Comparison of ENCODE assay signal across 11 mouse cellular contexts in genomic region chr9:56886113-56886512, GRCm38 (mm10). TPM values are rescaled to one million over a fixed set of nuclear protein-coding genes. Genes with fewer than 3 reads are reported as not detected.
A peak's percentile ranks its signal among the peaks of the same experiment; 100 is the strongest.
DNase-seq lines count a peak whose midpoint lies in the region; ATAC-seq and TF ChIP-seq lines count a peak whose summit lies in the region.
"Had no signal": no experiment of that assay in that cellular context is flagged by ENCODE, and none has a peak within 500 bp of the region (broad histone marks: within the 10 kb centered on the region; RNA-seq: fewer than 3 reads in every experiment).

No protein-coding gene starts in this region.

- H3K4me1 ChIP-seq in intestine, postnatal 0 days (replicated peaks; ENCODE audit: control insufficient read depth, insufficient read depth, low read length): no peaks in the 10 kb centered on the region
- peaks cover 28% of the 10 kb centered on the region for H3K4me1 ChIP-seq in intestine, embryonic 15.5 days (replicated peaks)
- no peaks in the 10 kb centered on the region for H3K4me1 ChIP-seq in ES-Bruce4 (ENCODE audit: control insufficient read depth, insufficient read depth, low read length)

- H3K4me2 ChIP-seq in intestine, postnatal 0 days (replicated peaks; ENCODE audit: low read depth): no peak overlapping the region
- H3K4me2 ChIP-seq in intestine, embryonic 15.5 days (replicated peaks): no peak overlapping the region
- H3K4me2 ChIP-seq: embryonic facial prominence, embryonic 15.5 days; limb, embryonic 12.5 days; neural tube, embryonic 13.5 days had no signal

- no peak overlapping the region for H3K27ac ChIP-seq in intestine, postnatal 0 days (ENCODE audit: low read depth, low read length)
- no peak overlapping the region for H3K27ac ChIP-seq in intestine, embryonic 15.5 days
- H3K27ac ChIP-seq in ES-Bruce4 (ENCODE audit: insufficient read depth, low read length): no peak overlapping the region
- H3K27ac ChIP-seq: embryonic facial prominence, embryonic 15.5 days; limb, embryonic 12.5 days; neural tube, embryonic 13.5 days had no signal

- H3K9ac ChIP-seq in intestine, postnatal 0 days (ENCODE audit: low read depth, low read length): no peak overlapping the region
- H3K9ac ChIP-seq in intestine, embryonic 15.5 days: no peak overlapping the region
- no peak overlapping the region for H3K9ac ChIP-seq in ES-Bruce4 (ENCODE audit: low read depth, poor library complexity, severe bottlenecking)
- H3K9ac ChIP-seq: embryonic facial prominence, embryonic 15.5 days; limb, embryonic 12.5 days; neural tube, embryonic 13.5 days had no signal

- H3K36me3 ChIP-seq in intestine, postnatal 0 days (ENCODE audit: control insufficient read depth, insufficient read depth): peaks cover 13% of the 10 kb centered on the region; the same call in 1 of the 2 replicates
- 0 out of 2 replicates have a peak, but pooled peaks cover 10% of the 10 kb centered on the region for H3K36me3 ChIP-seq in intestine, embryonic 15.5 days
- no peaks in the 10 kb centered on the region for H3K36me3 ChIP-seq in ES-Bruce4 (ENCODE audit: control insufficient read depth, insufficient read depth, low read length, poor library complexity, severe bottlenecking)
- H3K36me3 ChIP-seq: neural tube, embryonic 13.5 days had no signal

- 58% methylated on average over 13 of the region's 13 CpGs for WGBS in intestine, postnatal 0 days
- 63% methylated on average over 13 of the region's 13 CpGs for WGBS in intestine, embryonic 15.5 days

- H3K9me3 ChIP-seq in intestine, postnatal 0 days (ENCODE audit: control insufficient read depth): no peaks in the 10 kb centered on the region
- H3K9me3 ChIP-seq in intestine, embryonic 15.5 days: no peaks in the 10 kb centered on the region
- no peaks in the 10 kb centered on the region for H3K9me3 ChIP-seq in ES-Bruce4 (replicated peaks; ENCODE audit: control insufficient read depth, insufficient read depth, low read length, poor library complexity, severe bottlenecking)
- H3K9me3 ChIP-seq: embryonic facial prominence, embryonic 15.5 days; limb, embryonic 12.5 days; neural tube, embryonic 13.5 days had no signal

- peak; percentile 74 for TF ChIP-seq CTCF in intestine, postnatal 0 days (IDR thresholded peaks at IDR 0.05; ENCODE audit: low read depth)
- TF ChIP-seq CTCF in ES-Bruce4 (IDR thresholded peaks at IDR 0.05; ENCODE audit: low read depth, low read length): peak; percentile 33

- no peak overlapping the region for H3K4me3 ChIP-seq in intestine, postnatal 0 days (ENCODE audit: low read depth, low read length)
- H3K4me3 ChIP-seq in intestine, embryonic 15.5 days (replicated peaks): no peak overlapping the region
- H3K4me3 ChIP-seq in ES-Bruce4 (ENCODE audit: low read depth, low read length): no peak overlapping the region
- H3K4me3 ChIP-seq: embryonic facial prominence, embryonic 15.5 days; limb, embryonic 12.5 days; neural tube, embryonic 13.5 days had no signal

- no peak for ATAC-seq in intestine, postnatal 0 days
- no peak for ATAC-seq in intestine, embryonic 15.5 days

- H3K27me3 ChIP-seq in intestine, postnatal 0 days (replicated peaks; ENCODE audit: control insufficient read depth, insufficient read depth, low read length): peaks cover 6% of the 10 kb centered on the region; the same call in 1 of the 2 replicates
- H3K27me3 ChIP-seq in intestine, embryonic 15.5 days (replicated peaks): no peaks in the 10 kb centered on the region
- H3K27me3 ChIP-seq in ES-Bruce4 (ENCODE audit: control insufficient read depth, insufficient read depth, low read length, poor library complexity, severe bottlenecking): no peaks in the 10 kb centered on the region
- H3K27me3 ChIP-seq: embryonic facial prominence, embryonic 15.5 days had no signal

- peak; percentile 56 for DNase-seq in 3134 (ENCODE audit: extremely low read depth, insufficient read length, low spot score)
- DNase-seq in induced T-regulatory cell, adult 2 months (ENCODE audit: low read depth): peak; percentile 16
- no peak for DNase-seq in natural killer cell, adult 2 months (ENCODE audit: low spot score in 2 of 2)
- no peak for DNase-seq in urinary bladder, postnatal 36 days (ENCODE audit: low spot score in 2 of 2)
- DNase-seq in cerebellum, adult 11 months: no peak

- TF ChIP-seq POLR2A in ES-Bruce4 (IDR thresholded peaks at IDR 0.05; ENCODE audit: insufficient read depth, low read length): no peak

- TF ChIP-seq EP300 in ES-Bruce4 (IDR thresholded peaks at IDR 0.05; ENCODE audit: insufficient read depth, low read depth, low read length): no peak

RNA-seq across cellular contexts. Expression of gene Cspg4, which starts 21.3 kb away (rescaled TPM):
- 8.2 and 8.5 TPM in 2 replicates for polyA plus RNA-seq in intestine, postnatal 0 days (2015; fragmentation: Nextera tagmentation; extraction: Ambion mirVana)
- 19.0 and 20.1 TPM in 2 replicates for polyA plus RNA-seq in intestine, embryonic 15.5 days (2015; fragmentation: Nextera tagmentation; extraction: Ambion mirVana)
- polyA plus RNA-seq in ES-Bruce4 (2011; ENCODE audit: insufficient read depth, insufficient read length, low read depth, missing spikeins): 0.48 and 0.53 TPM in 2 replicates

RNA-seq across cellular contexts. Expression of gene Odf3l1, which starts 21.6 kb away (rescaled TPM):
- polyA plus RNA-seq in intestine, postnatal 0 days (2015; fragmentation: Nextera tagmentation; extraction: Ambion mirVana): 0.70 and 0.97 TPM in 2 replicates
- 1.2 and 1.3 TPM in 2 replicates for polyA plus RNA-seq in intestine, embryonic 15.5 days (2015; fragmentation: Nextera tagmentation; extraction: Ambion mirVana)
- polyA plus RNA-seq in ES-Bruce4 (2011; ENCODE audit: insufficient read depth, insufficient read length, low read depth, missing spikeins): not detected in 2 replicates
- polyA plus RNA-seq: neural tube, embryonic 13.5 days had no signal

RNA-seq across cellular contexts. Expression of gene Snx33, which starts 42.1 kb away (rescaled TPM):
- polyA plus RNA-seq in intestine, postnatal 0 days (2015; fragmentation: Nextera tagmentation; extraction: Ambion mirVana): 2.0 and 2.5 TPM in 2 replicates
- polyA plus RNA-seq in intestine, embryonic 15.5 days (2015; fragmentation: Nextera tagmentation; extraction: Ambion mirVana): 6.2 and 6.3 TPM in 2 replicates
- 4.2 and 4.5 TPM in 2 replicates for polyA plus RNA-seq in ES-Bruce4 (2011; ENCODE audit: insufficient read depth, insufficient read length, low read depth, missing spikeins)

RNA-seq across cellular contexts. Expression of gene Imp3, which starts 51.2 kb away (rescaled TPM):
- polyA plus RNA-seq in intestine, postnatal 0 days (2015; fragmentation: Nextera tagmentation; extraction: Ambion mirVana): 58.4 and 59.8 TPM in 2 replicates
- 71.2 and 74.5 TPM in 2 replicates for polyA plus RNA-seq in intestine, embryonic 15.5 days (2015; fragmentation: Nextera tagmentation; extraction: Ambion mirVana)
- 89.9 and 101 TPM in 2 replicates for polyA plus RNA-seq in ES-Bruce4 (2011; ENCODE audit: insufficient read depth, insufficient read length, low read depth, missing spikeins)

Comparison
In these comparisons a context has a peak if more than half of its experiments do, and no peak if none do; other contexts are left out.
1. DNase-seq: peak in 3134 (single experiment) and induced T-regulatory cell, adult 2 months (single experiment); none in natural killer cell, adult 2 months (0 of 2), urinary bladder, postnatal 36 days (0 of 2) and cerebellum, adult 11 months (single experiment).